Mouse (Mus musculus) spleen, adult 12 weeks (tissue): ENCODE data around the gene Smyd3.
"Not testable (repeated sequence)": the region's sequence is repeated elsewhere in the genome, so short reads cannot be mapped to it uniquely, and the experiment has no call there.

Experiments used
- DNase-seq: peaks from one replicate; pipeline ENCODE4 v3.0.0; 2022; ENCODE audit warnings: low spot score

Gene Smyd3

DNA sequence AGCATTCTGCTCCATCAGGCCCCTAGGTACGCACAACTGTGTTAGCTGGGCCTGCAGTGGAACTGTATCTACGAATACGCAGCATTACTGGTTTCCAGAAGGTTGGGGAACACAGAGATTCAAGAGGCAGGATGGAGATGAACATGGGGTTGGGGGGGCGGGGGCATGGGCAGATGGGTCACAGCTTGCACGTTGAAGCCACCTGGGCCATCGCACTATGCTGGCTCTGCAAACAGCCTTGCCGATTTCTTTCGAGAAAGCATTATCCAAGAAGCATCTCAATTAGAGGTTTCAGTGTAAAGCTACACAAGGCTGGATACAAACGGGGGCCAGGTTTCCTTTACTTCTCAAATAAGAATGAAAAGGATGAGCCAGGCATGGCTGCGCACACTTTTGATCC, 348.7 kb downstream of the Smyd3 start:
- no peak for DNase-seq

DNA sequence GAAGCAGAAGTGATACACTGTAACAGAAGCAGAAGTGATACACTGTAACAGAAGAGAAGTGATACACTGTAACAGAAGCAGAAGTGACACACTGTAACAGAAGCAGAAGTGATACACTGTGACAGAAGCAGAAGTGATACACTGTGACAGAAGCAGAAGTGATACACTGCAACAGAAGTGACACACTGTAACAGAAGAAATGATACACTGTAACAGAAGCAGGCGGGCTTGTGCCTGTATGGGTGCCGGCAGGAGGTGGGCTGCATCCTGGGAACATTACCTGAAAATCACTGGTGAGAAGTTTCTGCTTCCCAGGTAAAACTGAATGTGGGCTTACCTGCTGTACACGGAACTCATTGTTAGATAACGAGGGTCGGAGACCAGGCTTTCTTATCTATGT, 353.6 kb downstream of the Smyd3 start:
- DNase-seq, result not testable (repeated sequence)

DNA sequence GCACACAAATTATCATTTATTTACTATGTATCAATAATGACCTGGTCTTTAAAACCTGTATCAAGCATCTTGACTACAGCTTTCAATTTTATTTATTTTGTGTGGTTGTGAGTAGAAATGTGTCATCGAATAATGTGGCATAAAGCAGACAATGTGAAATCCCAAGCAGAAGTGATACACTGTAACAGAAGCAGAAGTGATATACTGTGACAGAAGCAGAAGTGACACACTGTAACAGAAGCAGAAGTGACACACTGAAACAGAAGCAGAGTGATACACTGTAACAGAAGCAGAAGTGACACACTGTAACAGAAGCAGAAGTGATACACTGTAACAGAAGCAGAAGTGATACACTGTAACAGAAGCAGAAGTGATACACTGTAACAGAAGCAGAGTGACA, 355.1 kb downstream of the Smyd3 start:
- not testable (repeated sequence) for DNase-seq

DNA sequence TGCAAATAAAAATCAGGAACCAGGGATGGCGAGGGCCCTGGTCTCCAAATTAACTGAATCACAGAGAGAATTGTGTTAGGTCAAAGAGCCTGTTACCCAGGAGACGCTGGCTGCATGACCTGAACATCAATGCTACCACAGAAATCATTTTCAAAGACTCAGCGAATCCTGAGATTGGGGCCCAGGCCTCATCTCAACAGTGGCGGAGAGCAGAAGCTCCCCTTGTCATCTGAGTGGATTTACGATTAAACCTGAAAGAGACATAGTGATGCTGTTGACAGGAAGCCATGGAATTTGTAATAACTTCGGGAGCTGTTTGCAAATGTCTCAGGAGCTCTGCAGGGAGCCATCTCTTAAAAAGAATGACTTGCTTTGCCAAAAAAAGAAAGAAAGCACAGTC, 355.9 kb downstream of the Smyd3 start:
- DNase-seq, result no peak

DNA sequence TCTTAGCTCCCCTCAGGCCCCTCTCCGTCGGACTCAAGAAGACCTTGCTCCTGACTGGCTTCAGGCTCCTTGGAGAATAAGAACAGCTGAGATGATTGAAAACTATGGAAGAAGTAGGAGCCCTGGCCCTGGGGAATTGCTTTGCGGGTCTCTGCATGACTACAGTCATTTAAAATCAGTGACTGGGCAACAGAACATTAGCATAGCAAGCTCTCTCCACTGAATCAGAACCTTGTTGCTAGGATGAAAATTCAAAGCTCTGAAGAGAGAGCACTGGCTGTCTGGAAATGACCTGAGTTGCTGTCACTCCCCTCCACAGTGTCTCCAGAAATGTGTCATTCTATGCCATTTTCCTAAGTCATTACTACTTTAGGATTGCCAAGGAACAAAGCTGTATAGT, 357.1 kb downstream of the Smyd3 start:
- DNase-seq, result no peak

DNA sequence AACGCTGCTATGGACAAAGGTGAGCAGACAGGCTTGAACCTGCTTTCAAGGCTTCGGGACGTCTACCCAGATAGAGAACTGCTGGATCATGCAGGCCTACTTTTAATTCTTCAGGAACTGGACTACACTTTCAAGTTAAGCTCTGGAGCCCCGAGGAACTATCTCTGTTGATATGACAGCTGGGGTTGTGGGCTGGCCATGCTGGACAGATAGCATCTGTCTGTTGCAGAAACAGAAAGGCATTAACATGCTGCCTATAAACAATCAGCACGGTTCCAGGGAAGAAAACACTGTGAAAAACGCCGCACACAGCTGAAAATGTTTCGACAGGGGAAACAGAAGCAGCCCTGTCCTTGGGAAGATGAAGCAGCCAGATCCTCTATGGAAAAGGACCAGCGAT, 365.5 kb downstream of the Smyd3 start:
- DNase-seq, result no peak

DNA sequence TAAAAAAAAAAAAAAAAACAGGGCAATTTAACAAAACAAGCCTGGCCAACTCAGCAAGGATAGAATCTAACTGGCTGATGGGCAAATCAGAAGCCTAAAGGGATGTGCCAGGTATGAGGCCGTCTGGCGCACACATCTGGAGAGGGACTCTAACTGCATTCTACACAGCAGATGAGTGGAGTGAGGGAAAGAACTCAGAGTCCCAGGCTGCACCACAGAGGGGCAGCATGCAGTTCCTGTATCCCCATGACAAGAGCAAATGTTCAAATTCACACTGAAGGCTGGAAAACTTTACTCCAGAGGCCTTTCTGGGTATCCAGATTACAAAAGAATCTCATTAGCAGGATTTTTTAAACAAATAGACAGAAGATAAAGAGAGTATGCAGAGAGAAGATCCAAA, 366.6 kb downstream of the Smyd3 start:
- DNase-seq, result no peak

DNA sequence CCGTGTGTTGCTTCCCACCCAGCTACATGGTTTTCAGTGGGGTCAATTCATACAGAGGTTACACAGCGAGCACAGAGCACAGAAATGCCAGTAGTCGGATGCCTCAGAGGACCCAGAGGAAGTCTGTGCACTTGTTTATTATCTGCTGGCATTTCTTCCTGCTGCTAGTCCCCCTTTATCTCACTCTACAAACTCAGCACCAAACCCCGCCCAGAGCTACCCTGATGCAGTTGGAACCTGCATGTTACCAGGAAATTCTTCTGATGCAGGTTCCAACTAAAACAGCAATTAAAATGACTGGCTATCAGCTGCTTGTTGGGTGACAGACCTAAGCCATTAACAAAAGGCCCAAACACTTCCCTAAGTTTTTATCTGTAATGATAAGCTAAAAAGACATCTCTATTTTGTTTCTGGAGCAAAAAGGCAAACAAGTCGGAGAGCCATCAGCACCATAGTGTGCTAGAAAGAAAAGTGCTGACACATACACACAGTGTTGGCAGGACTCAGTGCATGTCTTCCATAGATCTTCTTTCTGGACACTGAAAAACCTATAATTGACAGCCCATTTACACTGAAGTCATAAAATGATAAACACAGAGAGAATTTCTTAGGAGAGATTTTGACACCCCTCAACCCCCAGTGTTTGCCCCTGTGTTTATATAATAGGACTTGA, 368.2 kb downstream of the Smyd3 start:
- no peak for DNase-seq

DNA sequence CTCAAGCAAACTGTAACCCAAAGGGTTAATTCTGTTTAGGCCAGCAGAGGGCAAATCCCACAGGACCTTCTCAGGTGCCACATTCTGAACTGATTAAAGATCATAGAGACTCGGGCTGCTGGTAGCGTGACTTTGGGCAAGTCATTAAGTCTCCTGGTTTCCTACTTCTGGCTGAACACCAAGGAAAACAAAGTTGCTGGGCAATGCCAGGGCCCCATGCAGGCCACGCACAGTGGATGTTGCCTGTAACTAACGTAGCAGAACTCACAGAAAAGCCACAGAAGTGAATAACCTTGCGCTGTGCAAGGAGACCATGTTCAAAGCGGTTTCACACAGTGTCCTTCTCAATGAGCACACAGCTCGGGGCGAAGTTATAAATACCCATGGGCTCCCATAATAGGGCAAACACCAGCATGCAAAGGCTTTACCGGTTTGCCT, 371.1 kb downstream of the Smyd3 start:
- no peak for DNase-seq

DNA sequence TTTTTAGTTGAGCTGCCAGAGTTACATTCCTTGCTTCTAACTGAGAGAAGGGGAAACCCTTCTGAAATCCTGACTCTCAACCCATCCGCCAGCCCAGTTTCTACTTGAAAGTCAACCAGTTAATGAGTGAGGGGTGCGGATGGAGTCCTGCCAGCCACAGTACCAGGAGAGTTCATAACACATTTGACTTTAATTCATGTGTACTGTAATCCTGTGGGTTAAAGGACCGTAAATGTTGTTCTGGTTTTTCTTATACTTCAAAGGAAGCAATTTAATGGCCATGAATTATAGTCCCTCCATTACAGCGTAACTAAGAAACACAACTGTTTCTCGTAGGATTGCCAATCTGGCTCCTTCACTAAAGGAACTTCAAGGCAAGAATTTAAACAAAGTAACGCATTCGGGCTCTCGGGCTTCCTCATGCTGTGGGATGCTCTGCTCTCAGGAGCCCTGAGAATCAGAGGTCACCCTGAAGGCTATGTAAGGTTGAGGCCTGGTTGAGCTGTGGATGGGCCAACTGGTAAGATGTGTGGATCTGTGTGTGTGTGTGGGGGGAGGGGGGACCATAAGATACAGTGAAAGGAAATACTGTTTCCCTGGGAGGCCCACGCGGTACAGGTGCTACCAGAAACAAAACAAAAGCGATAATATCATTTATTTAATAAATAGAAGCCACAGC, 374.5 kb downstream of the Smyd3 start:
- DNase-seq, result no peak

DNA sequence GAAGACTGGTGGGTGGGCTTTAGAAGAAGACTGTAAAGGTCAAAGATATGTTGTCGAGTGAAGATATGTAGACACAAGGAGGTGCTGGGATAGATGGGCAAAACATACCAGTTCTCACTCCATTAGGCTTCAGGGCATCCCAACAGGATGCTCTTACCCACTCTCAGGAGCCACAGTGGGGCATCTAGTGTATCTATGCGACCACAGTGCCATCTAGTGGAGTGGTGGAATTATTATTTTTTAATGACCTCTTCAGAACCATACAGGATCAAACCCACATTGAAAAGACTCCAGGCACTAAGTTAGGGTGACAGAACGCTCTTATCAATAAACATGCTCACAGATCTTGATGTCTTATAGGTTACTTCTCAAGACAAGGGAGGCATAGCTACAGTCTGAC, 375.7 kb downstream of the Smyd3 start:
- no peak for DNase-seq

DNA sequence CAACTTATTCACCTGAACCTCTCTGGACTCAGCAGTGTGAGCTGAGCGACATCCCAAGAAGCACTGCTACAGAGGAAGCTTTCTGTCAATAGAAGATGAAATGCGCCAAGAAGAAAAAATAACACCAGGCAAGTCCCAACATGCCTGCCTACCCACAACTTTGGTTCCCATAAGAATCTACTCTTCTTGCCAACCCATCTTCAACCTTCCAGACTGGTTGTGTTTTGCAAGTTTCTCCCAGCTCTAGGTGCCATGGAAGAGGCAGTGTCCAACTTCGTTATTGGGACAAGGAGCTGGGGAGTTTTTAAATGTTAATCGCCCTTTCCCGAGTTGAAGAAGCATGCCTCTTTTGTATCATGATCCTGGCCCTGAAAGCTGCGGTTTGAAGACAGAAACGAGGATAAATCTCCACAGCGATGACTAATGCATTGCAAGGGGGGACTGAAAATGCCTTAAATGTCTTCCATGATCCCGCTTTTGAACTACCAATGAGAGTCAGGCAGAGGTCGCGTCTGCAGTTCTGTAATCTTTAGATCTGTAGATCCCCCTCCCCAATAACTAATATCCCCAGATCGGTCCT, 376.7 kb downstream of the Smyd3 start:
- no peak for DNase-seq

DNA sequence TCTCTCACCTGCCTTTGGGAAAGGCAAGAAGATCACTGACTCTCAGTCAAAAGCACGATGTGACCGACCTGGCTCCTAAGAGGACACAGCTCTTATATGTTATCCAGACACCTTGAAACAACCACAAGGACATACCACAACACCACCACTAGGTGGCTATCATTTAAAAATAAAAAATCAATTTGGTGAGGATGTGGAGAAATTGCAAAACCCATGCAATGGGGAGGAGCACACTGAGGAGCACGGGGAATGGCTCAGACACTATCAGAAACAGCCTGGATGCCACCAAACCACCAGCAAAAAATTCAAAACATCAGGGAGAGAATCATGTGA, 380.7 kb downstream of the Smyd3 start:
- no peak for DNase-seq

DNA sequence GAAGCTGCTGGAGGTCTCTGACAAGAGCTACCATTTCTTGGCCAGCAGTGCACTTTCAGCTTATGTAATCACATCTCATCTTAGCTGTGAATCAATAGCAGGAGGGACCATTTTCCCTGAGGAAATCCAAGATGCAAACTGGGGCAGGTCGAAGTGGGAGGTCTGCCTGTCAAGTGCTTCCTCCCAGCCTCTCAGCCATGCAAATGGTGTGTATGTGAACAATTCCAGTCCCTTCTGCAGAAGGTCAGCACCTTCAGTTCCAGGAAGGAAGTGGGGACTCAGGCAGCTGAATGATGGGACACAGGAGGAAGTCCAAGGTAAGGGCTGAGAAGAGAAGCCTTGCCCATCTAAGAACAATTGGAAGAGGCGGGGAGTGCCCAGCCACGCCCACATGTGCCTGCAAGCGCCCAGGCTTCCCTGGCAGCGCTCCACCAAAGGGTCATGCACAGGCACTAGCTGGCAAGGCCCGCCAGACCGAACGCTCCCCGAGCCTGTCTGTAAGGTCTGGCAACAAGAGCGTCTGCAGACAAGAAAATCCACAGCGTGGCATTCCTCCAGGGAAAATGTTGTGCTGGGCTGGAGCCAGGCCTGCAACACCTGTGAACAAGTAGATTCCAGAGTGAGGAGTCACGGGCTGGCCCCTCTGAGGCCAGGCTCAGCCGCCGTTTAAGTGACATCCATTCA, 381.2 kb downstream of the Smyd3 start:
- DNase-seq, result no peak

DNA sequence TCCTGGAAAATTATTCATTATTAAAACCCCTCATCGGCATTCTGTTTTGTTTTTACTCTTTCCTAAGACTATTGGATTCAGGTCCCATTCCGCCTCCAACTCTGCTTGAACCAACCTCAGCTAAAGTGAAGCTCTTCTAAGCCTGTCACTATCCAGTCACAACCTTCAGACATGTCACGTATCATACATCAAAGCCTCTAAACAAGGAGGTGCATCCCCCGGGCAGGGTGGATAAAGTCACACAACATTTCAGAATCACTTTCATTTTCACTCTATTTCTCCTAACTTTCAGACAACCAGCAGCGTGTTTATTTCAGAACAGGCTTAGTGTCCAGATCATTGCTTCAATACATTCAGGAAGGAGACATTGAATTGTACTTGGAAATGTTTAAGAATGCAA, 387.8 kb downstream of the Smyd3 start:
- no peak for DNase-seq

DNA sequence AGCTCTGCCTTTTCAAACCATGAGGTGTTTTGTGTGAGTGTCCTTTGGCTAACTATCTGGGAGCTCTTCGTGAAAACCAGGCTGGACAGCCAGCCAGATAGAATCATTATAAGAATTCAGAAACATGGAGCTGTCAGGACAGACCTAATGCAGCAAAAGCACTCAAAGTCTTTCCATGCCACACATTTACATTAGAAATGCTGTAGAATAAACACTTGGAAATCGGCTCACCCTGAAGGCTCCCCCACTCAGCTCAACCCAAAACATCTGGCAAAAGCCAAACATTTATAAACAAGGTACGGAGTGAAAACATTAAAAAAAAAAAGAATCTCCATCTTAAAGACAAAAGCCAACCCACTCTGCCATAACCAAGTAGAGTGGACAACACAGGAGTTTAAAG, 391.6 kb downstream of the Smyd3 start:
- no peak for DNase-seq

DNA sequence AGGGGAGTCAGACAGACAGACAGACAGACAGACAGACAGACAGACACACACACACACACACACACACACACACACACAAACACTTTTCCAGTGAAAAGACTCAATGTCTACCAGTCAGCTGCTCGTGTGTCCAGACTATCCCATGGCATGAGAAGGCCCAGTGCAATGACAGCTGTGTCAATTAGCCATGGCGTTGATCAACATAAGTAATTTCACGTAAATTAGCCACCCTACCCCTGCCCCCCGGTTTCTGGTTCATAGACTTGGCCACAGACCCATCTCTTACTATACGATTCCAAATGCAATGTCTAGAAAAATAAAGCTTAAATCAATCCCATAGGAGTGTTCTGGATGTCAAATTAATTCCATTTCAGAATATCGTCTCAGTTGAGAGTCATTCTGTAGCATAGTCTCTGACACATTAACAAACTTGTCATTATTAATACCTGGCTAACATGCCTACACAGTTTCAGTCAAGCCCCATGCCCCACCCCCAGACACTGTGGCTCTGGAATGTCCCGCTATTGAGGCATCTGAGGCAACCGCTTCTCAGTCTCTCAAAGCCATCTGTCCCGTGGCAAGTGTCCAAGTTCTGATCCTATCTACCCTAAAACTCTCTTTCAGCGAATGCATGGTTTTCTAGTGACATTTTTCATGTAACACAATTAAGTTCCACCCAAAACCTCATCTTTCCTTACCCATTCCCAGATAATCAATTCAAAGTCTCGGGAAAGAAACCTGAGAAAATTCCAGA, 395.2 kb downstream of the Smyd3 start:
- DNase-seq, result no peak

DNA sequence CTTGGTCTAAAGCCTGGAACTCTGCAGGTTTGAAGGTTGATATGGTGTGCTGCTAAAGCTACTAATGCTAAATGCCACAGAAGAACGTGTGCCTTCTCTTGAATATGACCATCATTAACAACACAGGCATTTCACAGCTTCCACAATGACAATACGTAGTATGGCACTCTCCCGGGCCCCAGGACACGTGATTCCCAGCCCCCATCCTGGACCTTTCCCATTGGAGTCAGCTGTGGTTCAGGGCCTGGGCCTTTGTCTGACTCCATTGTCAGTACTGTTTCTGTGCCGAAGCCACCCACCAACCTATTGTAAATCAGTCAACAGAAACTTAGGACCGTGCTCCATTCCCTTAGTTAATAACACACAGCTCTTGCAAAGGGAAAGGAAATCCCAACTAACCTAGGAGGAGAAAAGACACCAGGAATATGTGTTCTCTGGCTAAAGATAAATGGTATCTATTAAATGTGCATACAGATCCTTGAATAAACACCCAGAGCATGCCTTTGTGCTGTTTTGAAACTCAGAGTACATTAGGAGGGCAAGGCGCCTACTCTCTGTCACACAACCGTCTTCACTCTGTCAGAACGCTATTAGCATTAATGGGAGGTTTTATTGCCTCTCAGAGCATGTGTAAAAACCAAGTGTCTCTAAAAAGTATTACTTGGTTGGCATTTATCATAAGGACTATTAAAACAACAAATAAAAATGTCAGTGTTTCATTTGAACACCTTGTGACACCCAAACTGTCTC, 397.4 kb downstream of the Smyd3 start:
- DNase-seq, result no peak

DNA sequence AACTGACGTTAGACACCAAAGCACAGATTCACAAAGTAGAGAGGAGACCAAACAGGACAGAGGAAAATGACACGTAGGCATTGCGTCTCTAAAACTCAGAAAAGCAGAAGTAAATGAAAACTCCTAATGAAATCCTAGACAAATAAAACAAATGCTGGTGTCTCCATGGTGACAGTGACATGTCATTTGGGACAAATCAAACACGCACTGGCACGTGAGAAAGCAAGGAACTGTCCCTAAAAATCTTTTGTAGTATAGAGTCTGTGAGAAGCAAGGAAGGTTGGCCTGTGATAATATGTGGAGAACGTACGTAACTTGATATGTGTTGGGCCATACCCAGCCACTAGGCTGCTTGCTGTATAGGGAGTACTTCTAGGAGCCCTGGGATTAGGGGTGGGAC, 399.2 kb downstream of the Smyd3 start:
- DNase-seq, result no peak

DNA sequence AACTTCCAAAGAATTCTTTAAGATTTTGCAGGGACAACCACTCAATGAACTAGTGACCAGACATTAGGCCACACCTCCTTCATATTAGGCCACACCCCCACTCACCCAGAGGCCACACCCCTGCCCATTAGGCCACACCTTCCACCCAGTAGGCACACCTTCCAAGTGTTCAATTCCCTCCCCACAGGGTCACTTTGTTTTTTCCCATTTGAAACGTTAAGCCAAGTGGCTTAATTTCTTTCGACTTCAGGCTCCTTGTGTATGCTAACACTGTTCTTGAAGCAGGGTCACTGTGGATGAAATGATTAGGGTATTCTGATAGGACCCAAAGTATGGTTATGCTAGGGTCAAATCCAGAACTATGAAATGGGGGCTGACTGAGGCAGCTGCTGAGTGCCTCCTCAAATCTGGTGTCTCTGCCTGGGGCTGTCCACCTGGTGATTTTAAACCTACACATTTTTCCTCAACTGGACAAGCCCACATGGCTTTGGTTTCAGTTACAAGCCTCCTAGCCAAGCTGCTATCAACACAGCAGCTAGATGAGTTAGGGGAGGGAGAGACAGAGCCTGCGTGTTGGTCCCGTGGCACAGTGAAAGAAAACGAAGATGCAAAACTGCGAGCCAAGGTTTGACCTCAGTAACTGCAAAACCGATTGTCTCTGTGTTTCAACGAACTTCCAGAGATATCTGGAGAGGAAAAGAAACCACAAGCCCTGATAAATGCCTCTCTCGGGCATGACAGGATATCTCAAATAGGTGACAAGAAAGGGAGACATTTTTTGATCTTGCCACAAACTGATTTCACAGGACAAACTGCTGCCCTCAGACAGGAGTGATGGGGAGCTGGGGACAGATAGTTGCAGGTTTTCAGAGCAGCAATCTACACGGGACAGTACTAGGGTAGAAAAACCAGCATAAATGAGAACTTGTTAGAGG, 400.8 kb downstream of the Smyd3 start:
- DNase-seq, result no peak
